Mouse (Mus musculus): ENCODE measurements around the gene Ctdsp2. TPM values are rescaled to one million over a fixed set of nuclear protein-coding genes. Genes with fewer than 3 reads are reported as not detected.

The Ctdsp2 gene
- polyA plus RNA-seq, 1 experiment from 2014 or later = 74.6 TPM

- H3K36me3 ChIP-seq = no peaks in the 10 kb centered on the region
Measured at GRCm38 (mm10) chr10:126945531-126945930, 33.0 kb upstream of the Ctdsp2 start.

GRCm38 (mm10) chr10:126949824-126950223 lies 28.7 kb upstream of the Ctdsp2 start:
- 75% methylated on average over 5 of the region's 5 CpGs for WGBS
- ATAC-seq (ENCODE audit: insufficient number of reproducible peaks, insufficient read depth, low FRiP score, low TSS enrichment, low read depth) = no peak
- no peaks in the 10 kb centered on the region for H3K4me1 ChIP-seq (replicated peaks)

More at GRCm38 (mm10) chr10:126945531-126945930, 33.0 kb upstream of the Ctdsp2 start:
- H3K27ac ChIP-seq = no peak overlapping the region
- H3K9ac ChIP-seq (replicated peaks) = no peak overlapping the region
- 85% methylated on average over 5 of the region's 5 CpGs for WGBS
- H3K9me3 ChIP-seq = peaks cover 6% of the 10 kb centered on the region; the same call in 1 of the 2 replicates
- no peak overlapping the region for H3K4me2 ChIP-seq
- H3K27me3 ChIP-seq = no peaks in the 10 kb centered on the region
- no peak overlapping the region for H3K4me3 ChIP-seq (replicated peaks)
- H3K4me1 ChIP-seq (replicated peaks) = no peaks in the 10 kb centered on the region
- no peak for ATAC-seq (ENCODE audit: insufficient number of reproducible peaks, insufficient read depth, low FRiP score, low TSS enrichment, low read depth)

GRCm38 (mm10) chr10:126950572-126950971 lies 27.9 kb upstream of the Ctdsp2 start:
- H3K27ac ChIP-seq = no peak overlapping the region
- H3K9ac ChIP-seq (replicated peaks) = no peak overlapping the region
- WGBS = 88% methylated on average over 4 of the region's 4 CpGs
- H3K9me3 ChIP-seq = peaks cover 5% of the 10 kb centered on the region; the same call in 1 of the 2 replicates
- no peak overlapping the region for H3K4me2 ChIP-seq
- no peaks in the 10 kb centered on the region for H3K4me1 ChIP-seq (replicated peaks)
- H3K36me3 ChIP-seq = no peaks in the 10 kb centered on the region
- H3K27me3 ChIP-seq = no peaks in the 10 kb centered on the region
- no peak overlapping the region for H3K4me3 ChIP-seq (replicated peaks)
- ATAC-seq (ENCODE audit: insufficient number of reproducible peaks, insufficient read depth, low FRiP score, low TSS enrichment, low read depth) = no peak

More at GRCm38 (mm10) chr10:126949824-126950223, 28.7 kb upstream of the Ctdsp2 start:
- Histone ChIP-seq H3K4me2 (no peak overlapping the region), H3K9ac (replicated peaks) (no peak overlapping the region), H3K9me3 (peaks cover 6% of the 10 kb centered on the region; the same call in 1 of the 2 replicates), H3K27me3 (no peaks in the 10 kb centered on the region), H3K36me3 (no peaks in the 10 kb centered on the region), H3K27ac (no peak overlapping the region), H3K4me3 (replicated peaks) (no peak overlapping the region)

GRCm38 (mm10) chr10:126952375-126952774 lies 26.1 kb upstream of the Ctdsp2 start:
- no peak overlapping the region for H3K27ac ChIP-seq

GRCm38 (mm10) chr10:126953029-126953471 lies 25.5 kb upstream of the Ctdsp2 start:
- Histone ChIP-seq H3K4me1 (replicated peaks) (peaks cover 17% of the 10 kb centered on the region), H3K27me3 (peaks cover 6% of the 10 kb centered on the region; the same call in 1 of the 2 replicates), H3K36me3 (no peaks in the 10 kb centered on the region), H3K9me3 (no peaks in the 10 kb centered on the region), H3K4me2 (no peak overlapping the region), H3K9ac (replicated peaks) (no peak overlapping the region), H3K4me3 (replicated peaks) (no peak overlapping the region), H3K27ac (peak overlapping the region; percentile 31; the same call in 1 of the 2 replicates)
- 86% methylated on average over 3 of the region's 3 CpGs for whole genome bisulfite sequencing
- ATAC-seq (ENCODE audit: insufficient number of reproducible peaks, insufficient read depth, low FRiP score, low TSS enrichment, low read depth) = no peak

More at GRCm38 (mm10) chr10:126952375-126952774, 26.1 kb upstream of the Ctdsp2 start:
- no peaks in the 10 kb centered on the region for H3K36me3 ChIP-seq
- WGBS = 84% methylated on average over 1 of the region's 1 CpGs
- no peak overlapping the region for H3K4me3 ChIP-seq (replicated peaks)
- peaks cover 4% of the 10 kb centered on the region; the same call in 1 of the 2 replicates for H3K27me3 ChIP-seq
- no peak overlapping the region for H3K4me2 ChIP-seq
- H3K9me3 ChIP-seq = no peaks in the 10 kb centered on the region
- no peak overlapping the region for H3K9ac ChIP-seq (replicated peaks)
- peaks cover 11% of the 10 kb centered on the region for H3K4me1 ChIP-seq (replicated peaks)
- ATAC-seq (ENCODE audit: insufficient number of reproducible peaks, insufficient read depth, low FRiP score, low TSS enrichment, low read depth) = no peak

GRCm38 (mm10) chr10:126956692-126957358 lies 21.7 kb upstream of the Ctdsp2 start:
- peak overlapping the region; percentile 50 for H3K4me2 ChIP-seq
- H3K4me1 ChIP-seq (replicated peaks) = peaks cover 20% of the 10 kb centered on the region
- H3K27ac ChIP-seq = peak overlapping the region; percentile 75
- no peak for ATAC-seq (ENCODE audit: insufficient number of reproducible peaks, insufficient read depth, low FRiP score, low TSS enrichment, low read depth)
- H3K9ac ChIP-seq (replicated peaks) = 0 out of 2 replicates have a peak overlapping the region, but pooled peaks have one; percentile 34
- 13% methylated on average over 15 of the region's 15 CpGs for WGBS
- peaks cover 11% of the 10 kb centered on the region; the same call in 1 of the 2 replicates for H3K27me3 ChIP-seq
- peak overlapping the region; percentile 12; the same call in 1 of the 2 replicates for H3K4me3 ChIP-seq (replicated peaks)
- H3K36me3 ChIP-seq = no peaks in the 10 kb centered on the region
- H3K9me3 ChIP-seq = no peaks in the 10 kb centered on the region

GRCm38 (mm10) chr10:126957359-126958107 lies 21.0 kb upstream of the Ctdsp2 start:
- Histone ChIP-seq H3K4me2 (peak overlapping the region; percentile 50), H3K9ac (replicated peaks) (0 out of 2 replicates have a peak overlapping the region, but pooled peaks have one; percentile 34), H3K27me3 (peaks cover 11% of the 10 kb centered on the region; the same call in 1 of the 2 replicates), H3K27ac (peak overlapping the region; percentile 75), H3K4me3 (replicated peaks) (peak overlapping the region; percentile 12), H3K9me3 (no peaks in the 10 kb centered on the region), H3K4me1 (replicated peaks) (peaks cover 27% of the 10 kb centered on the region), H3K36me3 (no peaks in the 10 kb centered on the region)
- WGBS = 2% methylated on average over 25 of the region's 25 CpGs
- peak; percentile 51; the same call in 1 of the 2 replicates for ATAC-seq (ENCODE audit: insufficient number of reproducible peaks, insufficient read depth, low FRiP score, low TSS enrichment, low read depth)

- Histone ChIP-seq H3K9ac (replicated peaks) (no peak overlapping the region), H3K27me3 (peaks cover 11% of the 10 kb centered on the region; the same call in 1 of the 2 replicates), H3K27ac (no peak overlapping the region), H3K36me3 (no peaks in the 10 kb centered on the region), H3K9me3 (no peaks in the 10 kb centered on the region), H3K4me3 (replicated peaks) (no peak overlapping the region), H3K4me2 (no peak overlapping the region), H3K4me1 (replicated peaks) (peaks cover 38% of the 10 kb centered on the region)
- no peak for ATAC-seq (ENCODE audit: insufficient number of reproducible peaks, insufficient read depth, low FRiP score, low TSS enrichment, low read depth)
- 82% methylated on average over 8 of the region's 8 CpGs for WGBS
Measured at GRCm38 (mm10) chr10:126960496-126960895, 18.0 kb upstream of the Ctdsp2 start.

GRCm38 (mm10) chr10:126961757-126962156 lies 16.8 kb upstream of the Ctdsp2 start:
- Histone ChIP-seq H3K4me1 (replicated peaks) (peaks cover 33% of the 10 kb centered on the region), H3K4me3 (replicated peaks) (no peak overlapping the region), H3K9ac (replicated peaks) (no peak overlapping the region), H3K27me3 (peaks cover 11% of the 10 kb centered on the region; the same call in 1 of the 2 replicates), H3K36me3 (no peaks in the 10 kb centered on the region), H3K9me3 (no peaks in the 10 kb centered on the region), H3K4me2 (peak overlapping the region; percentile 20; the same call in 1 of the 2 replicates), H3K27ac (peak overlapping the region; percentile 88)
- ATAC-seq (ENCODE audit: insufficient number of reproducible peaks, insufficient read depth, low FRiP score, low TSS enrichment, low read depth) = no peak
- WGBS = 72% methylated on average over 10 of the region's 10 CpGs

- peaks cover 26% of the 10 kb centered on the region for H3K4me1 ChIP-seq (replicated peaks)
- peak overlapping the region; percentile 20 for H3K4me2 ChIP-seq
- no peaks in the 10 kb centered on the region for H3K36me3 ChIP-seq
- WGBS = 22% methylated on average over 15 of the region's 15 CpGs
- no peaks in the 10 kb centered on the region for H3K9me3 ChIP-seq
- no peak overlapping the region for H3K4me3 ChIP-seq (replicated peaks)
- H3K27ac ChIP-seq = peak overlapping the region; percentile 88
- peaks cover 6% of the 10 kb centered on the region; the same call in 1 of the 2 replicates for H3K27me3 ChIP-seq
- no peak overlapping the region for H3K9ac ChIP-seq (replicated peaks)
- no peak; the same call in 1 of the 2 replicates for ATAC-seq (ENCODE audit: insufficient number of reproducible peaks, insufficient read depth, low FRiP score, low TSS enrichment, low read depth)
Measured at GRCm38 (mm10) chr10:126962271-126962965, 16.1 kb upstream of the Ctdsp2 start.
